Mouse (Mus musculus) ES-CJ7 (cell line): Measurements from ENCODE around the gene Btk.

ENCODE experiments used
- DNase-seq: peaks from one replicate; pipeline ENCODE4 v3.0.0; 2011; ENCODE audit warnings: low read depth, low spot score

The Btk gene

DNA sequence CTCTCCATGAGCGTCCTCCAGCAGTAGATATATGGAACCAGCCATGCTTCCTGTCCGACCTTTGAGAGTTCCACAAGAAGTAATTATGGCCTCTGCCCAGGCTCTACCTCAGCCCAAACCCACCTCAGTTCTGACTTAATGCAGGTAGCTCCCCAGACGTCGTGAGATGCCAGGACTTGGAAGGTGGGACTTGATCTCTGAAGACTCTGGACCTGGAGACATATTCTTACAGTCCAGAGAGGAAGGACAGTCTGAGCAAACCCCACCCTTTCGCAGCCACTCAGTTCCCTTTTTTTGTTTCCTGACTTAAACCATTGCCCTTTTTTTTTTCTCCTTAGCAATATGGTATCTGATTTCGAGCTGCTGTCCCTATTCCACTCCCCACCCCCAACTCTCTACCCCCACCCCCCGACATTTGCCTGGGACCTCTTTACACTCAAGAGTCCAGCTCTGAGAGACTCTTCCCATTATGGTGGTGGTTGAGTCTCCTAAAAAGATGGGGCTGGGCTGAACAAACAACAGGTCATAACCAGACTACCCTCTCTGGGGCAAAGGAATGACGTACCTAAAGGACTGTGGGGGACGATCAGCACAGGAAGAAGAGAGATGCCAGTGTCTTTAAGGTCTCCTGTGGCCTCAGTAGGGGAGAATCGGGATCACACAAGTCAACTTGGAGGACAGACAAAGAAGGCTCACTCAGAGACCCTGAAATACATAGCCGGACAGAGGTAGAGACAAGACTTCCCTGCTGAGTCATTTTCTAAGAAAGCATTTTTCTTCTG lies at the start of gene Btk:
Gene Btk (minus strand): TSS at position 683 of the 782 bp plus-strand sequence.
- DNase-seq = no peak

DNA sequence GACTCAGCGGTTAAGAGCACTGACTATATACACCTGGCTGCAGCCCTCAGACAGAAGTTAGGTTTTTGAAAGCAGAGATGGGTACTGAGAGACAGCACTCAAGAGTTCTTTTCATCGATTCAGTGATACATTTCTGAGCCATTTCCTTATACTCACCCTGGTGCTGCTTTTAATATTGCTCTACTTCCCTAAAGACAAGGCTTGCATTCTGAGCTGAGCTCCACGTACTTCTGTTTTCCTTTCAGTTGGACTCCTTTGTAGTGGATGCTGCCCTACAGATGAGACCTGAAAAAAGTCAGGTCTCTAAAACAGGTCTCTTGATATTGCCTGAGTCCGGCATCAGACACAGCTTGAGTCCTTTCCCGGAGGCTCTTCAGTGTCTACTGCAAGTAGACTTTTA lies 49.3 kb upstream of the Btk start:
- no peak for DNase-seq

DNA sequence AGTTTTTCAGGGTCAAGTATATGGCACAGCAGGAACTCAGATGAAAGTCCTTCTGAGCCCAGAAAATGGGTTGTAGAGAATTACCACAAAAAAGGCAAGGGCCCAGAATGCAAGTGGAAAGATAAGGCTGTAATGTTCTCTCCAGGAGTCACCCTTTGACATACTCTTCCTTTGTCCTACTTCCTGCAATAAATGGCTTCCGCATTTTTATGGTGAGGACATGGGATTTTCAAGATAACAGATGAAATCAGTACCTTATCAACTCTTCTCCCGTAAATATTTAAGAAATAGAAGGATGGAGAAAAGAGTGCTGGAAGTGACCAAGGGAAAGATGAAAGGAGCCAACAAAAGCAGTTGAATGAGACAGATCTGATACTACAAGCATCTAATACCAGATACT lies 44.8 kb upstream of the Btk start:
- no peak for DNase-seq

DNA sequence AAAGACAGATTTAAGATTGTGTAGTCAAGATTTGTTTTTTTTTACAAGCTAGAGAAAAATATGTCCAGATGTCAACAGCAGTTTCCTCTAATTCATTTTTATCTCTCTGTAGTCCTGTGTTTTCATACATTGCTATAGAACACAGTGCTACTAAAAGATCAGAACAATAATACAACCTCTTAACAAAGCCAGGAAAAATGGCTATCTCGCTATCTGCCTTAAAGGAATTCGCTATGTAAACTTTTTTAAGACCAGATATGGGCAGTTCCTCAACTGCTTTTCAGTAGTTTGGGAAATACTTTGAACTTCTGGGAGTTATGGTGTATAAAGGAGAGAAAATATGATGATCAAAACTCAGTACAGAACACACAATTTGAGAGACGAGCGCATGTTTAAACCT lies 40.0 kb upstream of the Btk start:
- no peak for DNase-seq

DNA sequence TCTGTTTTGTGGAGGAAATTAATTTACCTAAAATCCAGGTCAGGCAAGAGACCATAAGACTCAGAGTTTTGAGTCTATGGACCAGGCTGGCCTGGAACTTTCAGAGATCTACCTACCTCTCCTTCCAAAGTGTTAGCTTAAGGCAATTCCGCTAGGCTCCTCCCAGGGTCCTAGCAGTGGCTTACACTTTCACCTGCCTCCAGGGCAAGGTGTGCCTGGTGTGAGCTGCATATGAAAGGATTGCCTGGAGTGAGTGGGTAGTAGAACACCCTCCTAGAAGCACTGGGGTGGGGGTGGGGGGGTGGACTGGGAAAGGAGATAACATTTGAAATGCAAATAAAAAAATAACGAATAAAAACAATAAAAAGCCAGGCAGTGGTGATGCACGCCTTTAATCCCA lies 38.3 kb upstream of the Btk start:
- DNase-seq = peak; percentile 85

DNA sequence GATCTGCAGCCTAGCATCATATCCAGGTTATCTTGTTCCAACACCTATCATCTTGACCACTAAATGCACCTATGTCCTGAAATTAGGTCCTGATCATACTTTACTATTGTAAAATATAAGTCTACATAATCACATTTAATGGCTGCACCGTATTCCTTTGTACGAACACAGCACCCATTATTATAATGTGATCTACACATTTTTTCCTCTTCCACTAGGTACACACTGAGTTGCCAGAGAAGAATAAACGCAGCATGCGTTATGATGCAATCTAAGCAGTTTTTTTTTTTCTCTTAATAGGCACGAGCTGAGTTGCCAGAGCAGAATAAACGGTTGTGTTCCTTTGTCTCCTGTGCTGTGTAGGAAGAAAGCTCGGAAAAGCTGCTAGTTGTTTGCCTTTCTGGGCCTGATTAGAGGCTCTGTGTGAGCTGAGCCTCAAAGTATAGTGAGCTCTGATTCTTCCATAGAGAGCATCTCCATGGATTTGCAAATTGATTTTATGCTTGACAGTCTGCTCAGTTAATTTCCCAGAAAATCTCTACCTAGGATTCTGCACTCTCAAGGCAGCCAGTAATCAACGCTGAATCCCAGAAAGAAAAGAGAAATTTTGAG lies 37.0 kb upstream of the Btk start:
- no peak for DNase-seq

DNA sequence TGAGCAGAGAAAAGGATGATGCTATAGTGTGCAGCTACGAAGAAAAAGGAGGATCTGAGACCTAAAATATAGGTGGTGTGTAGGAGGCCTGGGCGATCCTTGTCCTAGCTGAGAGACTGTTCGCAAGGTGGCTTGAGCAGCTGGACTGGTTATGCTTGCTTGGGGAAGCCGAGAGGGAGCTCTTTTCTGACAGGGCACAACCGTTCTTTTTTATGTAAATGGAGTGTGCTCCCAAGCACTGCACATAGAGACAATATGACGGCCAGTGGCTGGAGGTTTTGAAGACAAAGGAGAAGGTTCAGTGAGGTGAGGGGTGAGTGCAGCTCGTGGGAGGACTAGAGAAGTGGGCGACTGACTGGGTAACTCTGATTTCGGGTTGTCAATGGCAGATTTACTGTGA lies 36.3 kb upstream of the Btk start:
- DNase-seq = peak; percentile 26

DNA sequence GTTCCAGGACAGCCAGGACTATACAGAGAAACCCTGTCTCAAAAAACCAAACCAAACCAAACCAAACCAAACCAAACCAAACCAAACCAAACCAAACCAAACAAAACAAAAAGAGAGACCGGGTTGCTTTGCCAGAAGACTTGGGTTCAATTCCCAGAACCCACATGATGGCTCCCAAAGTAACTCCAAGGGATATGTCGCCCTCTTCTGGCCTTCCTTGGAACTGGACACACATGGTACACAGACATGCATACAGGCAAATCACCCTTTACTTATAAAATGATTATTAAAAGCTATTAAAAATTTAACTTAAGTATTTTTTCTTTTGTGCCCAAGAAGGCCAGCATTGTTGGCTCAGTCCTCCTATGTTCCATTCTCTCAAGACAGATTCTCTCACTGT lies 30.9 kb upstream of the Btk start:
- DNase-seq = peak; percentile 67

DNA sequence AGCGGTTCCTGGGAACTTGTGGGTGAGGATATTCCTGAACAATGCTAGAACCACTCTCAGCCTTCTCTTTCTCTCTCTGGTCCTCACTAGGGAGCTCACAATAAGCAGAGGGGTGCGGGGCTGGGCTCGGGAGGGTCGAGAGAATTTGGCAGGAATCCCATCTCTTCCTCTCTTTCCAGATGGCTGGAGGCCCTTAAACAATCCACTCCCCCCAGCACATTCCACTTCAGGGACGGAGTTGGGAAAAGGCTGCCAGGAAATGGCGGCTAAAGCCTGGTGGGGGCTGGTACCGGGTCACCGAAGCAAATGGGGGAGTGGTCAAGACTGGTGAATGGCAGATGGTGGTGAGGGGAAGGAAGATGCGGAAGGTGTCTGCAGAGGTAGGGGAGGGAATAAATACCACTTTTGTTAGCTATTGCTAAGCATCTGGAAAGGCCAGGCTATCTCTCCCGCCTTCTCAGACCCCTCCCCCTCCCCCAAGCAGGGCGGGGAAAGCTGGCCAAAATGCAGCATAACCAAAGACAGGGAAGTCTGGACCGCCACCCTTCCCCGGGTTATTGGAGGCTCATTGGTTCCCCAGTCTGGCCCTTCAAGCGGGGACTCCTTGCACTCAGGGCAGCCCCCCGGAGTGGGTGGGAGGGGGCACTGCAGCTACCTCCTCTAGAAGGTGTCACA lies 29.1 kb upstream of the Btk start:
- peak; percentile 90 for DNase-seq

DNA sequence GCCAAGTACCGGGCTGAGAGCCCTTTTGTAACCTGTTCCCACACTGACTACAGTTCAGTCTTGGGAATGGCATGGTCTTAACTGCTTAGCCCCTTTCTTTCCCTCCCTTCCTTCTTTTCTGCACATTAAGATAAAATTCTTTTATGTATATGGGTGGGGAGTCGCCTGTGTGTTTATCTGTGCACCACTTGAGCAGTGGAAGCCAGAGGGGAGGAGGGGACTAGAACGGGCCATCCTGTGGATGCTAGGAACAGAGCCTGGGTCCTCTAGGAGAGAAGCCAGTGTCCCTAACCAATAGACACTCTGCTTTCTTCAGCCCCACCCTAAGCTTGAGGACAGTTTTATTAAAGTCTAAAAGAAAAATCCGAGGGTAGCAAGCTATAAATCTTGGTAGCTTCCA lies 27.6 kb upstream of the Btk start:
- no peak for DNase-seq

DNA sequence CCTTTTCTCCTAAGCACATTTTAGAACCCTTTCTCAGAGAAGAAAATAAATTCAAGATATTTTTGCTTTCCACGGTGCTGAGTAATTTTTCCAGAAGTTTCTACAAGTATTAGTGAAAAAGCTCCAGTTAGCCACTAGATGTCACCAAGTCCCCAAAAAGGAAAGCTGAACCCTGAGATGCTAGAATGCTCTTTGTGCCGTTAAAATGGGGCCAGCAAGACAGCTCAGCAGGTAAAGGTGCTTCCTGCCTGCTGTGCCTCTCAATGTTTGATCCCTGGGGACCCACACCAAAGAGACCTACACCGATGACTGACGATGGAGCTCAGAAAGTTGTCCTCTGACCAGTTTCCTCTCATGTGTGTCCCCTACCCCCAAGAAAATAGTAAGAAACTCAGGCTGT lies 26.1 kb upstream of the Btk start:
- DNase-seq = peak; percentile 35

DNA sequence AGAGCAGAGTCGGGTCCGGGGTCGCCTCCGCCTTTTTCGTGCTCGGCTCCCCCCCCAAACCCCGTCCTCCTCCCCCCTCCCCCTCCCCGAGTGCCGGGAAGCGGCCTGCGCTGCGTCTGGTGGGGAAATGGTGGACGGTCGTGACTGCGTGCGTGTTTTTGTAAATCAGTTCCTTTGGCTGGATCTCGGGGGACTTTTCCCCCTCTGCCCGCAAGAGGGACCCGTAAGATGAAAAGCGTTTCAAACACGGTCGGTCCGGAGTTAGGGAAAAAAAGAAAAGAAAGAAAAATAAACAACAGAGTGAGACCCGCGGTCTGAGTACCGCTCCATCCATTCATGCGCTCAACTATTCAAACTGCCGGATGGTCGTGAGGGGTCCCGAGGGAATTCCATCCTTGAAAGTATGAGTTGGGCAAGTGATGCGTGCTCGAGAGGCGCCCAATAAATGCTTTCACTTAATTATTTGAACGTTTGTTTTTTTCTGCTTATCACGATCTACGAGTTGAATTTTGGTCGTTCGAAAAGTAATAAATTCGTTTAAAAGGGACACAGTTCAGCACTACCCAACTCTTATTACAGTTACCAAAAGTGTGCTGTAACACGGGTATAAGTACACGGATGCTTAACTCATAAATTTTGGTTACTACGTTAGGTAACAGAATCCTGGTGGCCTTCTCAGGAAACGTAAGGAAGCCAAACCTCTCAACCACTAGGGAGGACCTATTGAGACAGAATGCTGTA lies 18.2 kb upstream of the Btk start:
- peak; percentile 46 for DNase-seq

DNA sequence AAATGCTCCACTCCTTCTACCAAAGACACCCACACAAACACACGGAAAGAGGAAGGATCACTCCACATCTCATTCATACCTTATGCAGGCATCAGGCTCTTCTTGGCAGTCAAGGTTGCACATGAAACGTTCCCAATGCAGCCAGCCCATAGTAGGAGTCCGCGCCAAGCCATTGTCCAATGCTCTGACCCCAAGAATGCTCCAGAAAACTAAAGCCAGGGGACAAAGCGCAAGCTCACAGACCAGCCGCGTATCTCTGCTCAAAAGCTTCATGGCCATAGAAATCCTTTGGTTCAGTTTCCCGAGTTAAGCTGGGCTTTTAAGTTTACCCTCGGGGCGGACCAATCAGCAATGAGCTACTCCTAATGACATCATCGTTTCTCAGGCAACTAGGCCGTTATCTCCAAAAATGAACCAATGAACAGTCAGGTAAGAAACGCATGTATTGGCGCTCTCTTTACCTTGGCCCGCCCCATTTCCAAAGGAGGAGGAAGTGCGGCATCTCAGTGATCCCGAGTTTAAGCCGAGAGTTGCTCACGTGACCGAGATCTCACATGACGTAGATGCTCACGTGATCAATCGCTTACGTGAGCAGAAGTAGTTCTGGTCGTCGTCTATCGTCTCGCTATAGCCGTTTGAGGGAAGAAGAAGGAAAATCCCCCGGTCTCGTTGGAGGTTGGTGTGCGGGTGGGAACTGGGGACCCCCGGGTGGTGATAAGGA lies 17.4 kb upstream of the Btk start, which contains the start of the genes Gla and Hnrnph2:
Gene Gla (minus strand): TSS at position 467 of the 721 bp plus-strand sequence.
Gene Hnrnph2 (plus strand): TSS at position 521 of the 721 bp plus-strand sequence.
- peak; percentile 98 for DNase-seq

DNA sequence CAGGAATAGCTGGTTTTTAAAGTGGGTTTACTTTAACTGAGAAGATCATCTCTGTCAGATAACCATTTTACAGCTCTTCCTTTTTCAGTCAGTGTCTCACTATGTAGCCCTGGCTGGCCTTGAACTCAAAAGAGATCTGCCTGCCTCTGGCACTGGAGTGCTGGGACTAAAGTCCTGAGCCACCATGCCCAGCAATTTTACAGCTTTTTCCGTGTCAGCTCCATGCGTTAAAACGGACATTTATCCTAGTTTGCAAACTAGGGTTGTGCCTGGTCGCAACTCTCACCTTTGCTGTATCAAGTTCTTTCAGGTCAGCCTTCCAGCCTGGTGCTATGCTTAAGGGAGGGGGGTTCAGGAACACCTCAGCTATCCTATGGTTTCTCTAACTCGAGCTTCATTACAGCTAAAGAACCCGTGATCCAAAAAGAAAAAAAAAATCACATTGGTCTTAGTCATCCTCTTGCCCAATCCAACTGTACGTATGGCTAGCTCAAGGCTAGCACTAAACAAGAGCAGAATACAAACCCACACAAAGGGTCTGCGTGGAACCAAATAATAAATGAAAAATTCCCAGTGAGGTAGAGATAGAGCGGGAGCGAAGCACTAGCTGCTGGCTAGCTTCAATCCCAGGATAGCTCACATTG lies 16.7 kb upstream of the Btk start:
- DNase-seq = no peak

DNA sequence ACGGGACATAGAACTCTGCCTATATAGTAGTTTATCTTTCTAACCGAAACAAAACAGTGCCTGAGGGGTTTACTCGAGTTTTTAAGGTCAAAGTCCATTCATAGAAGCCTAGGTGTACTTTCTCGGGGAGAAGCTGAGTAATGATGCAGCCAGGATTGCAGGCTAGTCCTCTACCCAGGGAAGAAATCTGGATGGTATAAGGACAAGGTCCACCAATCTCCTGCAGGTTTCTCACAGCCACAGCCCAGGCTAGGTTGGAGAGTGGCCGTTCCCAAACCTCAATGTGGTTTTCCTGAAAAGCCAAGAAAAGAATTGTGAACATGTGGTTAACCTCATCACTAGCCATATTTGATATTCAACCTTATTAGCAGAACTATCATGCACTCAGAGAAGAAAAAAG lies 6.5 kb upstream of the Btk start:
- no peak for DNase-seq

DNA sequence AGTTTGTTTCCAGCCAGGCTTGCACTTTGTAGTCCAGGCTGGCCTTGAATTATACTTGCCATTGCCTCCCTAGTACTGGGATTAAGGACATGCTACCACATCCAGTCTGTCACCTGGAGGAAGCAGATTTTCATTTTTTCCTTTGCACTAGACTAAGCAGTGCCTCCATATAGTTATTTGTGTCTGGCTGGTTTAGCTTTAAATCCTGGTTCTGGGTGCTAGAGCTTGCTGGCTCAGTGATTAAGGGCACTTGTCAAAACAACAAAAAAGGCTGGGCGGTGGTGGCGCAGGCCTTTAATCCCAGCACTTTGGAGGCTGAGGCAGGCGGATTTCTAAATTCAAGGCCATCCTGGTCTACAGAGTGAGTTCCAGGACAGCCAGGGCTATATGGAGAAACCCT lies 5.6 kb upstream of the Btk start:
- DNase-seq = no peak

DNA sequence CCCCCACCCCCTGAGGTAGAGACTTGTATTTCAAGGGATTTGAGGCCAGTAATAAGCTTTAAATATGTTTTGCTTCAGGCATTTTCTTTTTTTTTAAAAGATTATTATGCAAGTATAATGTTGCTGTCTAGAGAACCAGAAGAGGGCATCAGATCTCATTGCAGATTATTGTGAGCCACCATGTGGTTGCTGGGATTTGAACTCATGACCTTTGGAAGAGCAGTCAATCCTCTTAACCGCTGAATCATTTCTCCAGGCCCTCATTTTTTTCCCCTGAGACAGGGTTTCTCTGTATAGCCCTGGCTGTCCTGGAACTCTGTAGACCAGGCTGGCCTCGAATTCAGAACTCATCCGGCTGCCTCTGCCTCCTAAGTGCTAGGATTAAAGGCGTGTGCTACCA lies 4.9 kb upstream of the Btk start:
- DNase-seq = no peak

DNA sequence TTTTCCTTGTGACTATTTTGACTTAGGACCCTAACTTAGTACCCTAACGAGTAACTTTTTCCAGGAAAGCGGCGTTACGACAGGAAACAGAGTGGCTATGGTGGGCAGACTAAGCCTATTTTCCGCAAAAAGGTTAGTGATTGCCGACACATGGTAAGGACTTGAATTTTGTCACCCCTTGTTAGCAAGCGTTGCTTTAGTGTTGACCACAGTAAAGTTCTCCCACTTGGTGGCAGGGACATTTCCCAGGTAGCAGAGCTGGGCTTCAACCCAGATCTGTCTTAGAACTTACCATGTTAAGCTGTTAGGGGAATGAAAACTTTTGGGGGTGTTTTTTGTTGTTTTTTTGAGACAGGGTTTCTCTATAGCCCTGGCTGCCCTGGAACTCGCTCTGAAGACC lies 3.1 kb upstream of the Btk start:
- DNase-seq = no peak

DNA sequence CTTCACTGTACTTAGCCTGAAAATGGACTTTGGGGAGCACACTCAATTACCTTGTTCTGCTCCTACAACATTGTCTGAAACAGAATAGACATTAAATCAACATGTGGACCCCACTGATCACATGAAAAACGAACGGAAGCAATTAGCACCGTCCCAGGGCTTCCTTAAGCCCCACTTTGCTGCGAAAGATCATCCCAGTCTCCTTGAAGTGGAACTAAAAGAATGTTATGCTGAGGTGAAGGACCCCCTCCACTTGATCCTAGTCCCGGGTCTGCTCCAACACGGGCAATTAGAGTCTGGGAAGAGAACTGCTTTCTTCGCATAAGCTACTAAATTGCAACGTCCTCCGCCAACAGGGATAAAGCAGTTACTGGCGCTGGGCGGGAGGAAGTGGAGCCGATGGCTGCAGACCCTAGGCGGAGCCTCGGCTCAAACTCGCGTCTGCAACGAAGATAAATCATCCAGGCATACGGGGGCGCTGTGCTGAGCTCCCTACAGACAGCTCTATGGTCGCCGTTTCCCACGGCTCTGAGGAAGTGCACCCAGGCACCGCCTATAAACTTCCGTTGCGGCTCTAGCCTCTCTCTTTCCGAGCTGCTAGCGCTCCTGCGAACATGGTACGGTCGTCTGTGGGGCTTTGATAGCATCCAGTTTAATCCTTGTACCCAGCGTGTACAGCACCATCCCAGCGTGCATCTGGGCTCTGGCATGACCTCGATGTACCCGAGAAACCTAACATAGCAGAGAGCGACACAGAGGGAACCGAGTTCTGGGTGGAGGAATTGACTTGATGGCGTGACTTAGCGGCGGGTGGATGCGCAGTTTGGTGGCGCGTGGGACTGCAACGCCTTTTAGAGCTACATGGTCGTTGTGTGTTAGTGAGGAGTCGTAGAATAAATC lies 2.0 kb upstream of the Btk start, which contains the start of gene Rpl36a:
Gene Rpl36a (plus strand): TSS at position 552 of the 900 bp plus-strand sequence.
- peak; percentile 94 for DNase-seq

DNA sequence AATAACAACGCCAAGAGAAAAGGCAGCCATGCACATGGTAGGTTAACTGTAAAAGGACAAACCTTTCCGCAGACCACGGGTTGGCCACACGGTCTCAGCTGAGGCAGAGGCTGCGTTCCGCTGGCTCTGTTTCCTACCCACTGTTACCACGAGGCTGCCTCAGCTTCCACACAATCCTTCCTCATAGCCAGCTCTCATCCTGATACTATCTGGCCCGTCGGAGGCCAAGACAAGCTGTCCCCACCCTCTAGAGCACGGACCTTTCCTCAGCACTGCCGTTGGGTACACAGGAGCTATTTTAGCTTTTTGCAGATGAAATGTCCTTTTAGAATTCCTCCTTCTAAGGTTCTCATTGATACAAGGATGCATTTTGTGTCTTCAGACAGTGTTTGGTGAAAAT lies 1.1 kb downstream of the Btk start:
- DNase-seq = no peak
